Mouse (Mus musculus) intestine, postnatal 0 days (tissue): ENCODE data around the gene Gm49366. TPM values are rescaled to one million over a fixed set of nuclear protein-coding genes. Genes with fewer than 3 reads are reported as not detected.
A peak's percentile ranks its signal among the peaks of the same experiment; 100 is the strongest.

Experiments
- ATAC-seq: fragments of 200-750 bp; cut with Nextera tagmentation; 2 replicates; pipeline ENCODE4 v1.8.0; 2017; ENCODE audit warnings: mild to moderate bottlenecking, moderate TSS enrichment, moderate library complexity
- H3K27ac ChIP-seq: fragments of 300-500 bp; sonication (generic); 2 replicates; pipeline ENCODE4 v1.5.1; 2014; ENCODE audit warnings: mild to moderate bottlenecking, low read depth, low read length, moderate library complexity
- H3K27me3 ChIP-seq: fragments of 300-500 bp; sonication (generic); replicated peaks from 2 replicates; pipeline ENCODE4 v1.6.1; 2014; ENCODE audit warnings: low read length, mixed read lengths; ENCODE audit not compliant: control insufficient read depth, insufficient read depth
- H3K36me3 ChIP-seq: fragments of 300-500 bp; sonication (generic); 2 replicates; pipeline ENCODE4 v1.6.1; 2014; ENCODE audit warnings: mild to moderate bottlenecking, moderate library complexity; ENCODE audit not compliant: control insufficient read depth, insufficient read depth
- H3K4me1 ChIP-seq: fragments of 300-500 bp; sonication (generic); replicated peaks from 2 replicates; pipeline ENCODE4 v1.6.1; 2014; ENCODE audit warnings: antibody characterized with exemption, low read length, mixed read lengths; ENCODE audit not compliant: control insufficient read depth, insufficient read depth
- H3K4me2 ChIP-seq: fragments of 300-500 bp; sonication (generic); replicated peaks from 2 replicates; pipeline ENCODE4 v1.6.1; 2014; ENCODE audit warnings: low read depth, mild to moderate bottlenecking, moderate library complexity
- H3K4me3 ChIP-seq: fragments of 300-500 bp; sonication (generic); 2 replicates; pipeline ENCODE4 v1.5.1; 2014; ENCODE audit warnings: low read depth, low read length
- H3K9ac ChIP-seq: fragments of 300-500 bp; sonication (generic); 2 replicates; pipeline ENCODE4 v1.6.1; 2014; ENCODE audit warnings: mild to moderate bottlenecking, low read depth, low read length
- H3K9me3 ChIP-seq: fragments of 300-500 bp; sonication (generic); 2 replicates; pipeline ENCODE4 v1.6.1; 2016; ENCODE audit warnings: mixed run types; ENCODE audit not compliant: control insufficient read depth
- CTCF ChIP-seq: sonication (generic); IDR thresholded peaks from 2 replicates; pipeline ENCODE4 v1.5.1; 2016; ENCODE audit warnings: low read depth, mild to moderate bottlenecking, control low read depth, antibody characterized with exemption, moderate library complexity
- WGBS: fragments of 180-500 bp; shearing (Covaris S2); extraction: QIAGEN DNeasy Blood & Tissue Kit; methylation state at CpG from one replicate; pipeline ENCODE4 v1.1.7; 2014; 5-methylcytosine and 5-hydroxymethylcytosine counted together
- polyA plus RNA-seq: library from polyadenylated mRNA; unstranded; fragments of >200 nt; fragmentation: Nextera tagmentation; extraction: Ambion mirVana; gene quantifications from 2 replicates; pipeline ENCODE4 v1.2.1, GENCODE M21; 2015

Gene Gm49366
- polyA plus RNA-seq, 1 experiment from 2014 or later: not detected

DNA sequence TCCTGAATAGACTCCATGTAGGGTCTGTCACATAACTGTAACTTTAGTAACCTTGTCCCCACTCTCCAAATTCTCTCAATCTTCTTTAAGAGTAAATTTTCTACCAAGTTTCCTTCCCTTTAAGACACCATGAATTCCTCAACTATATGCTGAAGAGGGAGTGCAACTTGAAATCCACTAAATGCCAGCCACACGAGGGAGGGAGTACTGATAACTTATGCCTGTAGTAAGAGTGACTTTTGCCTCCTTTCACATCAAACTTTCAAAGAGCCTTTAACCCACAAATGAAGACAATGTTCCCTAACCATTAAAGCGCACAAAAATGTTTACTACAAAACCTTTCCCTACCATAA lies 62.7 kb downstream of the Gm49366 start:
- peak overlapping the region; percentile 88 for H3K27ac ChIP-seq
- ATAC-seq: 0 out of 2 replicates have a peak, but pooled peaks have one; percentile 1
- TF ChIP-seq CTCF: no peak
- H3K4me1 ChIP-seq: no peaks in the 10 kb centered on the region
- no peaks in the 10 kb centered on the region for H3K27me3 ChIP-seq
- 46% methylated on average over 2 of the region's 2 CpGs for WGBS
- H3K4me2 ChIP-seq: peak overlapping the region; percentile 84
- peak overlapping the region; percentile 50 for H3K4me3 ChIP-seq
- H3K36me3 ChIP-seq: no peaks in the 10 kb centered on the region
- H3K9ac ChIP-seq: peak overlapping the region; percentile 78
- no peaks in the 10 kb centered on the region for H3K9me3 ChIP-seq

DNA sequence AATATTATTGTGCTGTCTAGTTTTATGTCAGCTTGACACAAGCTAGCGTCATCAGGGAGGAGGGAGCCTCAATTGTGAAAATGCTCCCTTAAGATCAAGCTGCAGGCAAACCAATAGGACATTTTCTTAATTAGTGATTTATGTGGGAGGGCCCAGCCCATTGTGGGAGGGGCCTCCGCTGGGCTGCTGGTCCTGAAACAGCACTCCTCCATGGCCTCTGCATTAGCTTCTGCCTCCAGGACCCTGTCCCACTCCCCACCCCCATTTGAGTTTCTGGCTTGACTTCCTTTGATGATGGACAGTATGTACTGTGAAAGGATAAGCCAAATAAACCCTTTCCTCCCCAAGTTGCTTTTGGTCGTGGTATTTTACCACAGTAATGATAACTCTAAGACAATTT lies 68.3 kb downstream of the Gm49366 start:
- no peak overlapping the region for H3K9ac ChIP-seq
- 84% methylated on average over 3 of the region's 3 CpGs for WGBS

DNA sequence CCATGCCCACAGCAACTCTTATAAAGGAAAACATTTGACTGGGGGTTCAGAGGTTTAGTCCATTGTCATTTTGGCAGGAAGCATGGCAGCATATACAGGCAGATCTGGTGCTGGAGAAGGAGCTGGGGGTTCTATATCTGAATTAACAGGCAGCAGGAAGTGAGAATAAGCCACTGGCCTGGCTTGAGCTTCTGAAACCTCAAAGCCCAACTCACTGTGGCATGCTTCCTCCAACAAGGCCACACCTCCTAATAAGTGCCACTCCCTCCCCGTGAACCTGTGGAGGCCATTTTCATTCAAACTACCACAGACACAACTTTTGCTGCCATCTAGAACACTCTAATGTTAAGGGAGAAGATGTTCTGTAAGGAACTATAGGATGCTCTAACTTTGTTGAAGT lies 69.0 kb downstream of the Gm49366 start:
- no peaks in the 10 kb centered on the region for H3K27me3 ChIP-seq
- WGBS: 67% methylated on average over 1 of the region's 1 CpGs
- no peak for ATAC-seq
- H3K4me2 ChIP-seq: no peak overlapping the region
- H3K27ac ChIP-seq: no peak overlapping the region
- TF ChIP-seq CTCF: no peak
- no peak overlapping the region for H3K4me3 ChIP-seq
- H3K9me3 ChIP-seq: no peaks in the 10 kb centered on the region
- peaks cover 7% of the 10 kb centered on the region; the same call in 1 of the 2 replicates for H3K36me3 ChIP-seq
- H3K9ac ChIP-seq: no peak overlapping the region
- no peaks in the 10 kb centered on the region for H3K4me1 ChIP-seq

More for the DNA sequence above, 68.3 kb downstream of the Gm49366 start:
- no peak for TF ChIP-seq CTCF
- Histone ChIP-seq H3K27me3 (no peaks in the 10 kb centered on the region), H3K4me3 (no peak overlapping the region), H3K4me1 (no peaks in the 10 kb centered on the region), H3K27ac (no peak overlapping the region), H3K36me3 (peaks cover 7% of the 10 kb centered on the region; the same call in 1 of the 2 replicates), H3K4me2 (no peak overlapping the region), H3K9me3 (no peaks in the 10 kb centered on the region)
- ATAC-seq: no peak

Other genes starting within 250 kb of the Gm49366 start
- gene Numb, start 117.0 kb upstream of the Gm49366 start, polyA plus RNA-seq: 28.9 and 34.4 TPM in 2 replicates
- gene Riox1, start 88.3 kb upstream of the Gm49366 start, polyA plus RNA-seq: 11.4 and 12.4 TPM in 2 replicates
- 0.04 TPM in 1 of 2 replicates, not detected in the other for gene Heatr4, start 54.1 kb upstream of the Gm49366 start, polyA plus RNA-seq
- 63.7 and 69.3 TPM in 2 replicates for gene Acot2, start 51.1 kb upstream of the Gm49366 start, polyA plus RNA-seq
- gene Acot1, start 29.4 kb upstream of the Gm49366 start, polyA plus RNA-seq: 251 and 267 TPM in 2 replicates
- gene Acot4, start 556 bp upstream of the Gm49366 start, polyA plus RNA-seq: 45.2 and 53.8 TPM in 2 replicates
- gene Acot3, start 13.2 kb downstream of the Gm49366 start, polyA plus RNA-seq: 22.5 and 28.2 TPM in 2 replicates
- gene Acot5, start 30.4 kb downstream of the Gm49366 start, polyA plus RNA-seq: 6.6 and 7.8 TPM in 2 replicates
- gene Acot6, start 61.7 kb downstream of the Gm49366 start, polyA plus RNA-seq: 8.4 and 9.7 TPM in 2 replicates
- gene Dnal1, start 75.4 kb downstream of the Gm49366 start, polyA plus RNA-seq: 1.0 and 1.3 TPM in 2 replicates
- gene Pnma1, start 109.6 kb downstream of the Gm49366 start, polyA plus RNA-seq: 0.30 and 0.43 TPM in 2 replicates
- 4.4 and 4.9 TPM in 2 replicates for gene Elmsan1, start 179.9 kb downstream of the Gm49366 start, polyA plus RNA-seq
- 35.3 and 41.2 TPM in 2 replicates for gene Ptgr2, start 246.3 kb downstream of the Gm49366 start, polyA plus RNA-seq